Mouse (Mus musculus): Measurements from ENCODE around the gene Gcfc2.

DNA sequence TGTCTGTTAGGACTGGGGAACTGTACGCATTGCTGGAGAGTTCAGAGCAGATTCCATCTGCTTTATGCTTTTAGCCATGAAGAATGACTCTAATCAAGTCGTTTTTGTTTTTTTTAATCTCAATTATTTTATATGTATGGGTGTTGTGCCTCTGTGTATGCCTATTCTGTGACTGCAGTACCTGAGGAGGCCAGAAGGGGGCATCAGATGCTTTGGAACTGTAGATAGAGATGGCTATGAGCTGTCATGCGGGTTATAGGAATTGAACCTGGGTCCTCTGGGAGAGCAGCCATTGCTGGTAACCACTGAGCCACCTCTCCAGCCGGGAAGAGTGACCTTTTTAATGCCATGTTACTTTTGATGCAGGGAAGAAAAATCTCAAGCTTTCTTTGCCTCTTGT lies 32.9 kb downstream of the Gcfc2 start:
- no peak for TF ChIP-seq CTCF (IDR thresholded peaks at IDR 0.05; ENCODE audit: extremely low read depth, insufficient read depth, insufficient read length, insufficient replicate concordance)
- no peak for TF ChIP-seq POLR2A (IDR thresholded peaks at IDR 0.05; ENCODE audit: low read depth, low read length)
